Mouse (Mus musculus): ENCODE data around the gene 1700029H14Rik. TPM values are rescaled to one million over a fixed set of nuclear protein-coding genes. Genes with fewer than 3 reads are reported as not detected.

Gene 1700029H14Rik
- polyA plus RNA-seq, 1 experiment from 2014 or later: not detected

DNA sequence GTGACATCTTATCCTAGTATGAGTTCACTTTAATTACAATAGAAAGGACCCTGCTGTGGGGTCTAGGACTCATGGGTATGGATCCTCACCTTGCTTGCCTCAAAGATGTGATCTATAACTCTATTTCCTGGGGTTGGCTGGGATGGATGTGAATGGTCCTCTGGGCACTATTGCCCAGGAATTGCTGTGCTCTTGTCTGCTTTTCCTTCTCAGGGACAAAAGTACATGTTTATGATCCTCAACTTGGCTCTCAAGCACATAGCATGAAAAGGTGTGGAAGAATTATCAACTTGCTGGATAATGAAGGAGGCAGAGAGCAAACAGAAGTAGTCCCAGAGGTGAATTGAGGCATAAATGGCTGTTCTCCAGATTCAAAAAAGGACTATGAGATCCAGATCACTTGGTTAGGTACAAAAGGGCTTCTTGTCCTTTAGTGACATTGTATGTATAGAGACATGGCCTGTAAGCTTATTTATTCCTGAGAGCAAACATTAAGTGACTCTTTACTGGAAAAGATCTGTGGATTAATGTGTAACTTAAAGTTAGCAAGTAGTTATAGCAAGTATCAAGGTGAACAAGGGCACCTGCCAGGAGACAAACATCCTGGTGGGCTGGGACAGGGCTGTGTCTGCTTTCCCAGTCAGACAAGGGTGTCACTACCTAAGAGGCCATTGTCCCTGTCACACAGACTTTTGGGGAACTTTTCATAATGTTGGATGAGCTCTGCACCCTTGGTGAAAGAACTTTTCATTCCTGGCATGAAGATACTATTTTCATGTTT is 57.2 kb downstream of the 1700029H14Rik start:
- Histone ChIP-seq H3K4me3 (ENCODE audit: low read depth, low read length) (no peak overlapping the region), H3K9ac (ENCODE audit: low read depth, low read length) (no peak overlapping the region), H3K27me3 (ENCODE audit: control insufficient read depth, insufficient read depth, low read depth, low read length) (no peaks in the 10 kb centered on the region), H3K27ac (ENCODE audit: low read length) (no peak overlapping the region), H3K4me2 (ENCODE audit: low read depth, low read length) (no peak overlapping the region), H3K9me3 (replicated peaks; ENCODE audit: control insufficient read depth, low read length) (no peaks in the 10 kb centered on the region), H3K4me1 (ENCODE audit: control insufficient read depth, low read depth, low read length) (no peaks in the 10 kb centered on the region), H3K36me3 (ENCODE audit: control insufficient read depth, insufficient read depth) (no peaks in the 10 kb centered on the region)
- peak; percentile 43; the same call in 1 of the 2 replicates for ATAC-seq (ENCODE audit: low read depth)

DNA sequence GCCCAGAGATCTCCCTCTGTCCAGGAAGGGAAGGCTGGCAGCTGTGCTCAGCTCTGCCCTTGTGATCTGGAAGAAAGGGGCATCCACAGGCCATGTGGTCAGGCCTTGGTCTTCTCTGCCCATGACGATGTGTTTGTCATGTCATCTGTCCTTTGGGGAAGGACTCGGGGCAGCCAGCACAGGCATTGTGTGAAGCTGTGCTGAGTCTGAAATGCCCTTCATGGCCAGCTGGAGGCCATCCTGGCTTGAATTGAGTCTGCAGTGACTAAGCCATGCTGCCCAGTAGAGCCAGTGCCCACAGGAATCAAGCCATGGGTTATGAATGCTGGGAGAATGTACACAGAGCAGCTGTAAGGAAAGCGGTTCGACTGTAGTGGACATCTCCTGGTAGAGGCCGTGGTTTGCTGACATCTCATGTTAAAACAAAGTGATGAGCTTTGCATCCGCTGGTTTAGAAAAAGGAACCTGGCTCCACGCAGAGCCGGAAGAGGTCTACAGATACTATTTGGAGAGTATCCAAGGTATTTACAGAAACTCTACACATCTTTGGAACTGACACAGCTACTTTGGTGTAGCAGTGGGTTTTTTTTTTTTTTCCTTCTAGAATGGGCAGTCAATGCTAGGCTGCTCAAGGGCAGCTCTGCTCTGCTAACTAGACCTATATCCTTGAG is 58.2 kb downstream of the 1700029H14Rik start:
- no peak for ATAC-seq (ENCODE audit: low read depth)
- no peaks in the 10 kb centered on the region for H3K9me3 ChIP-seq (replicated peaks; ENCODE audit: control insufficient read depth, low read length)
- WGBS (ENCODE audit: insufficient replicate concordance): 54% methylated on average over 8 of the region's 8 CpGs
- H3K27me3 ChIP-seq (ENCODE audit: control insufficient read depth, insufficient read depth, low read depth, low read length): no peaks in the 10 kb centered on the region
- no peak overlapping the region for H3K9ac ChIP-seq (ENCODE audit: low read depth, low read length)
- no peaks in the 10 kb centered on the region for H3K36me3 ChIP-seq (ENCODE audit: control insufficient read depth, insufficient read depth)
- H3K27ac ChIP-seq (ENCODE audit: low read length): no peak overlapping the region
- H3K4me2 ChIP-seq (ENCODE audit: low read depth, low read length): no peak overlapping the region
- no peak overlapping the region for H3K4me3 ChIP-seq (ENCODE audit: low read depth, low read length)
- no peaks in the 10 kb centered on the region for H3K4me1 ChIP-seq (ENCODE audit: control insufficient read depth, low read depth, low read length)

DNA sequence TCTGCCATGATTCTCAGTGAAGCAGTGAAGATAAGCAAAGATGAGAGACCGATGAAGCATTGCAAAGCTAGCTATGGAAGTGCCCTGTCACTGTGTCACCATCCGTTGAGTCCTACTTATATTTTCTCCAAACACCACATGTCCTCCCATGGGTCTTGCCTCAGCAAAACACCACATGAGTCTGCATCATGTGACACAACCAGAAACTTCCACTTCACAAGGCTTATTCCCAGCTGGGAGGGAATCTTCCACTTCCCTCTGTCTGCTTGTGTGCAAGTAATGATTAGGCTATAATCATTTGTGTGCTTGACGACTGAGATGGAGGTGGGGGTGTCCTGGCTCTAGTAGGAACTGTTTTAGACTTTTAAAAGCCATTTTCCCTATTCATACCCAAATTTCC is 61.0 kb downstream of the 1700029H14Rik start:
- no peak overlapping the region for H3K27ac ChIP-seq (ENCODE audit: low read length)
- no peaks in the 10 kb centered on the region for H3K9me3 ChIP-seq (replicated peaks; ENCODE audit: control insufficient read depth, low read length)
- no peak overlapping the region for H3K4me2 ChIP-seq (ENCODE audit: low read depth, low read length)
- ATAC-seq (ENCODE audit: low read depth): no peak
- H3K36me3 ChIP-seq (ENCODE audit: control insufficient read depth, insufficient read depth): no peaks in the 10 kb centered on the region
- H3K9ac ChIP-seq (ENCODE audit: low read depth, low read length): no peak overlapping the region
- H3K4me3 ChIP-seq (ENCODE audit: low read depth, low read length): no peak overlapping the region
- WGBS (ENCODE audit: insufficient replicate concordance): 42% methylated on average over 3 of the region's 3 CpGs
- H3K4me1 ChIP-seq (ENCODE audit: control insufficient read depth, low read depth, low read length): no peaks in the 10 kb centered on the region
- no peaks in the 10 kb centered on the region for H3K27me3 ChIP-seq (ENCODE audit: control insufficient read depth, insufficient read depth, low read depth, low read length)

Other genes with a start within 250 kb of the 1700029H14Rik start
- gene Tfdp1, start 223.7 kb downstream of the 1700029H14Rik start, polyA plus RNA-seq (2015; fragmentation: Nextera tagmentation; extraction: Ambion mirVana): 65.6 and 74.1 TPM in 2 replicates
- 0.19 TPM in 1 of 2 replicates, not detected in the other for gene Atp4b, start 165.6 kb downstream of the 1700029H14Rik start, polyA plus RNA-seq (2015; fragmentation: Nextera tagmentation; extraction: Ambion mirVana)
- gene Grk1, start 157.4 kb downstream of the 1700029H14Rik start, polyA plus RNA-seq (2015; fragmentation: Nextera tagmentation; extraction: Ambion mirVana): not detected in 2 replicates
- gene Tmem255b, start 127.3 kb downstream of the 1700029H14Rik start, polyA plus RNA-seq (2015; fragmentation: Nextera tagmentation; extraction: Ambion mirVana): 0.12 TPM in 1 of 2 replicates, not detected in the other
- gene Gas6, start 68.0 kb downstream of the 1700029H14Rik start, polyA plus RNA-seq (2015; fragmentation: Nextera tagmentation; extraction: Ambion mirVana): 5.5 and 8.3 TPM in 2 replicates
- gene Rasa3, start 115.1 kb upstream of the 1700029H14Rik start, polyA plus RNA-seq (2015; fragmentation: Nextera tagmentation; extraction: Ambion mirVana): 16.6 and 19.2 TPM in 2 replicates
- not detected in 2 replicates for gene Cfap97d2, start 143.4 kb upstream of the 1700029H14Rik start, polyA plus RNA-seq (2015; fragmentation: Nextera tagmentation; extraction: Ambion mirVana)
- 40.1 and 41.2 TPM in 2 replicates for gene Cdc16, start 195.2 kb upstream of the 1700029H14Rik start, polyA plus RNA-seq (2015; fragmentation: Nextera tagmentation; extraction: Ambion mirVana)
- gene Upf3a, start 223.2 kb upstream of the 1700029H14Rik start, polyA plus RNA-seq (2015; fragmentation: Nextera tagmentation; extraction: Ambion mirVana): 10.0 and 11.5 TPM in 2 replicates

Measured in liver, embryonic 16.5 days (tissue).